Mouse (Mus musculus) erythroblast, embryonic 14.5 days (primary cell): Measurements from ENCODE around the gene Hck.

ENCODE experiments used
- GATA1 ChIP-seq: IDR thresholded peaks from 2 replicates; pipeline ENCODE4 v1.6.1; 2012; ENCODE audit warnings: low read length, inconsistent platforms, mixed read lengths
- TAL1 ChIP-seq: IDR thresholded peaks from 3 replicates; pipeline ENCODE4 v1.6.1; 2012; ENCODE audit warnings: low read length, inconsistent platforms, mixed read lengths

DNA sequence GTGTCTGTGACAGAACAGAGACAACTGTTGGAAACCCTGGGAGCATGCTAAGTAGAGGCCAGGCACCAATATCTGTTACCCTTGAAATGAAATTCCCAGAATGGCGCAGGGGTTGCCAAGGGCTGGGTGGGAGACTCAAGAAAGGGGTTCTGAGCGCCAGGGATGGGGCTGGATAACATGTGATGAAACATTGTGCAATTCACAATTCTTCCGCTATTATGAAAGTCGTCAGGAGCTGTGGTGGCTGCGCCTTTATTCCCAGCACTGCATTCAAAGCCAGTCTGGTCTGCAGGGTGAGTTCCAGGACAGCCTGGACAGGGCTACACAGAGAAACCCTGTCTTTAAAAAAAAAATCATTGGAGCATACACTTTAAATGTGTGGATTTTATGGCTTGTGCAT is 37.1 kb downstream of the Hck start:
- TF ChIP-seq GATA1 (no peak), TAL1 (no peak)
